In the genomic region with DNA sequence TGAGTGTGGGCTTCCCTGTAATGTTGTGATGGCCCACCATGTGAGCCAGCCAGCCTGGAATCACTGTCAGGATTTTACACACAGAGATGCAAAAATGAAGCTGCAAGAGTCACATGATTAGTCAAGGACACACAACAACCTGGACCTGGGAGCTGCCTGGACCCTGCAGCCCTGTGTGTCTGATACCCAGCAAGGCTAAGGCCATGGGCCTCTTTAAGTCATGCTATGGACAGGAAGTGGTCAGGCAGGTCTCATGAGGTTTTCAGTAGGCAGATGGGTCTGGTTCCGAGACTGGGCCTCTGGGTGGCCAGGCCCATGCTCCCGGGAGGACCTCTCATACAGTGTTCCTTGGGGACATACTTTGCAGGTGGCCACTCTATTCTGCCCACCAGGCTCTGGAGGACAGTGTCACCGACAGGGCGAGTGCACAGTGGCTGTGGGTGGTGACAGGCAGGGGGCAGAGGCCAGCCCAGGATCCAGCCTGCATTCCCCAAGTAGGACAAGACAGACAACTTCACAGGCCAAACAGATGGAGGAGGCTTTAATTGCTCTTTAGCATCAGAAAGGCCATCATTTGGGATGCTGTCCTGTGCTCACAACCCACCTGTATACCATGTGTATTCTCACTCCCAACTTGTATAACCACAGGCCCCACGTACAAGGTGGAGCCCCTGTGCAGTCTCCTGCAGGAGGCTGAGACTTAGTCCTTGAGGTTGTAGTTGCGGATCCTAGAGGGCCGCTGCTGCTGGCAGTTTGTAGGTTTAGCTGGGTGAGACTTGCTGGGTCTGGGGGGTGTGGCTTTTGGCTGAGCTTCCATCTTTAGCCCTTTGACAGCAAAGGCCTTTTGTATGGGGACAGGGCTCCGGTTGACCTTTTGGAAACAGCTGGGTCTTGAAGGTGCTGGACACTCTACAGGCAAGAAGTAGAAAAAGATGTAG, we compare ENCODE assay signal across 9 mouse cellular contexts. TPM values are rescaled to one million over a fixed set of nuclear protein-coding genes. Genes with fewer than 3 reads are reported as not detected.
DNase-seq lines count a peak whose midpoint lies in the region; ATAC-seq and TF ChIP-seq lines count a peak whose summit lies in the region.
"Had no signal": no experiment of that assay in that cellular context is flagged by ENCODE, and none has a peak within 500 bp of the region (broad histone marks: within the 10 kb centered on the region; RNA-seq: fewer than 3 reads in every experiment).

No protein-coding gene starts in this region.

- no peak for DNase-seq in gastrocnemius, adult 2 months
- DNase-seq in gastrocnemius, adult 18-20 months (ENCODE audit: low spot score): no peak
- DNase-seq in spleen, adult 2 months (ENCODE audit: low read depth in 1 of 2, low spot score in 2 of 2): no peak
- no peak for DNase-seq in spleen, adult 12 weeks (ENCODE audit: low spot score)
- no peak for DNase-seq in frontal cortex, postnatal 14 days (ENCODE audit: low spot score in 2 of 2)

- peak overlapping the region; percentile 85 for H3K27ac ChIP-seq in gastrocnemius, adult 2 months
- 0 out of 2 replicates have a peak overlapping the region, but pooled peaks have one; percentile 13 for H3K27ac ChIP-seq in spleen, adult 2 months (ENCODE audit: insufficient read depth, low read length)
- no peak overlapping the region for H3K27ac ChIP-seq in intestine, embryonic 16.5 days (ENCODE audit: low read length)
- H3K27ac ChIP-seq in neural tube, embryonic 13.5 days (replicated peaks): peak overlapping the region; percentile 99

- H3K9me3 ChIP-seq in intestine, embryonic 16.5 days (ENCODE audit: control insufficient read depth, low read length): no peaks in the 10 kb centered on the region
- no peaks in the 10 kb centered on the region for H3K9me3 ChIP-seq in neural tube, embryonic 13.5 days

- TF ChIP-seq CTCF in gastrocnemius, adult 2 months (IDR thresholded peaks at IDR 0.05): no peak
- no peak for TF ChIP-seq CTCF in spleen, adult 2 months (IDR thresholded peaks at IDR 0.05; ENCODE audit: extremely low read depth, insufficient read depth, insufficient read length, insufficient replicate concordance)

- 82% methylated on average over 8 of the region's 8 CpGs for WGBS in spleen, adult 2 months
- WGBS in intestine, embryonic 16.5 days: 87% methylated on average over 8 of the region's 8 CpGs
- 81% methylated on average over 8 of the region's 8 CpGs for WGBS in neural tube, embryonic 13.5 days

- no peak overlapping the region for H3K4me3 ChIP-seq in gastrocnemius, adult 2 months
- no peak overlapping the region for H3K4me3 ChIP-seq in spleen, adult 2 months (ENCODE audit: extremely low read depth, insufficient read depth, insufficient read length)
- H3K4me3 ChIP-seq in intestine, embryonic 16.5 days (ENCODE audit: low read length): no peak overlapping the region
- no peak overlapping the region for H3K4me3 ChIP-seq in neural tube, embryonic 13.5 days

- no peak for TF ChIP-seq POLR2A in spleen, adult 2 months (IDR thresholded peaks at IDR 0.05; ENCODE audit: low read depth, low read length)

- H3K9ac ChIP-seq in intestine, embryonic 16.5 days (ENCODE audit: low read depth, low read length): 0 out of 2 replicates have a peak overlapping the region, but pooled peaks have one; percentile 8
- peak overlapping the region; percentile 96; the same call in 1 of the 2 replicates for H3K9ac ChIP-seq in neural tube, embryonic 13.5 days

- peaks cover 12% of the 10 kb centered on the region; the same call in 1 of the 2 replicates for H3K4me1 ChIP-seq in spleen, adult 2 months (ENCODE audit: control insufficient read depth, insufficient read depth, insufficient read length)
- peaks cover 28% of the 10 kb centered on the region for H3K4me1 ChIP-seq in intestine, embryonic 16.5 days (ENCODE audit: control insufficient read depth, insufficient read depth, low read length)
- peaks cover 39% of the 10 kb centered on the region for H3K4me1 ChIP-seq in neural tube, embryonic 13.5 days (replicated peaks)

- H3K27me3 ChIP-seq in spleen, adult 2 months (ENCODE audit: control insufficient read depth, insufficient read depth, low read length): no peaks in the 10 kb centered on the region
- no peaks in the 10 kb centered on the region for H3K27me3 ChIP-seq in intestine, embryonic 16.5 days (replicated peaks; ENCODE audit: control insufficient read depth, insufficient read depth, low read length)
- no peaks in the 10 kb centered on the region for H3K27me3 ChIP-seq in neural tube, embryonic 13.5 days

- intact Hi-C loops in gastrocnemius, adult 2 months (cut with DNase I): no loop called here

- no peak overlapping the region for H3K4me2 ChIP-seq in intestine, embryonic 16.5 days (ENCODE audit: low read depth, low read length)
- H3K4me2 ChIP-seq in neural tube, embryonic 13.5 days: no peak overlapping the region

- no peak for ATAC-seq in intestine, embryonic 16.5 days
- no peak for ATAC-seq in neural tube, embryonic 13.5 days (ENCODE audit: low read depth)
- no peak for ATAC-seq in erythroid progenitor cell, adult 5-6 weeks (replicated peaks; ENCODE audit: low FRiP score, poor library complexity, severe bottlenecking)
- ATAC-seq: inflammation-experienced regulatory T-cells, adult 6 months had no signal

- H3K36me3 ChIP-seq in spleen, adult 2 months (ENCODE audit: control insufficient read depth, insufficient read depth, low read length): no peaks in the 10 kb centered on the region
- 0 out of 2 replicates have a peak, but pooled peaks cover 3% of the 10 kb centered on the region for H3K36me3 ChIP-seq in intestine, embryonic 16.5 days (ENCODE audit: control insufficient read depth, insufficient read depth, low read length)
- H3K36me3 ChIP-seq in neural tube, embryonic 13.5 days: peaks cover 10% of the 10 kb centered on the region

RNA-seq across cellular contexts. Expression of a gene that starts 1.9 kb away (rescaled TPM):
- total RNA-seq in gastrocnemius, adult 2 months (2021): 10 to 100 TPM in 1 of 2 experiments, 1 to 10 TPM in 1; 6.8 to 20.0 TPM
- total RNA-seq in gastrocnemius, adult 18-20 months (2021): 10 to 100 TPM; 11.4 to 17.1 TPM
- 151 and 179 TPM in 2 replicates for polyA plus RNA-seq in spleen, adult 2 months (2012; rRNA removed)
- polyA plus RNA-seq in intestine, embryonic 16.5 days (2015; fragmentation: Nextera tagmentation; extraction: Ambion mirVana): 42.0 and 47.6 TPM in 2 replicates
- polyA plus RNA-seq in neural tube, embryonic 13.5 days (2015; fragmentation: Nextera tagmentation; extraction: Ambion mirVana): 63.8 and 67.4 TPM in 2 replicates
- total RNA-seq in erythroid progenitor cell, adult 5-6 weeks (2015; ENCODE audit: low replicate concordance): 3.2 and 16.3 TPM in 2 replicates
- 0.83 and 2.8 TPM in 2 replicates for total RNA-seq in erythroid progenitor cell, adult 5-6 weeks (2017; ENCODE audit: low replicate concordance)

RNA-seq across cellular contexts. Expression of a gene that starts 30.1 kb away (rescaled TPM):
- 10 to 100 TPM; 31.2 to 31.5 TPM for total RNA-seq in gastrocnemius, adult 2 months (2021)
- 10 to 100 TPM; 27.6 to 28.6 TPM for total RNA-seq in gastrocnemius, adult 18-20 months (2021)
- 35.0 and 39.4 TPM in 2 replicates for polyA plus RNA-seq in spleen, adult 2 months (2012; rRNA removed)
- polyA plus RNA-seq in intestine, embryonic 16.5 days (2015; fragmentation: Nextera tagmentation; extraction: Ambion mirVana): 78.6 and 82.0 TPM in 2 replicates
- polyA plus RNA-seq in neural tube, embryonic 13.5 days (2015; fragmentation: Nextera tagmentation; extraction: Ambion mirVana): 39.8 and 49.0 TPM in 2 replicates
- total RNA-seq in erythroid progenitor cell, adult 5-6 weeks (2015; ENCODE audit: low replicate concordance): 46.1 and 62.0 TPM in 2 replicates
- total RNA-seq in erythroid progenitor cell, adult 5-6 weeks (2017; ENCODE audit: low replicate concordance): 15.4 and 24.6 TPM in 2 replicates

RNA-seq across cellular contexts. Expression of a gene that starts 42.2 kb away (rescaled TPM):
- total RNA-seq in gastrocnemius, adult 2 months (2021): 10 to 100 TPM; 57.9 to 65.2 TPM
- 10 to 100 TPM; 62.5 to 63.3 TPM for total RNA-seq in gastrocnemius, adult 18-20 months (2021)
- polyA plus RNA-seq in spleen, adult 2 months (2012; rRNA removed): 84.9 and 88.9 TPM in 2 replicates
- 164 and 179 TPM in 2 replicates for polyA plus RNA-seq in intestine, embryonic 16.5 days (2015; fragmentation: Nextera tagmentation; extraction: Ambion mirVana)
- polyA plus RNA-seq in neural tube, embryonic 13.5 days (2015; fragmentation: Nextera tagmentation; extraction: Ambion mirVana): 243 and 255 TPM in 2 replicates
- 31.4 and 39.0 TPM in 2 replicates for total RNA-seq in erythroid progenitor cell, adult 5-6 weeks (2015; ENCODE audit: low replicate concordance)
- 17.6 and 19.9 TPM in 2 replicates for total RNA-seq in erythroid progenitor cell, adult 5-6 weeks (2017; ENCODE audit: low replicate concordance)

RNA-seq across cellular contexts. Expression of a gene that starts 42.3 kb away (rescaled TPM):
- 10 to 100 TPM; 11.7 to 14.1 TPM for total RNA-seq in gastrocnemius, adult 2 months (2021)
- 10 to 100 TPM; 12.6 to 13.0 TPM for total RNA-seq in gastrocnemius, adult 18-20 months (2021)
- 27.5 and 32.9 TPM in 2 replicates for polyA plus RNA-seq in spleen, adult 2 months (2012; rRNA removed)
- polyA plus RNA-seq in intestine, embryonic 16.5 days (2015; fragmentation: Nextera tagmentation; extraction: Ambion mirVana): 40.6 and 40.7 TPM in 2 replicates
- polyA plus RNA-seq in neural tube, embryonic 13.5 days (2015; fragmentation: Nextera tagmentation; extraction: Ambion mirVana): 89.7 and 105 TPM in 2 replicates
- 3.2 and 6.7 TPM in 2 replicates for total RNA-seq in erythroid progenitor cell, adult 5-6 weeks (2015; ENCODE audit: low replicate concordance)
- total RNA-seq in erythroid progenitor cell, adult 5-6 weeks (2017; ENCODE audit: low replicate concordance): 0.91 and 1.3 TPM in 2 replicates
